Mouse (Mus musculus) heart, embryonic 15.5 days (tissue): ENCODE data around the gene Gclm. TPM values are rescaled to one million over a fixed set of nuclear protein-coding genes. Genes with fewer than 3 reads are reported as not detected.
A peak's percentile ranks its signal among the peaks of the same experiment; 100 is the strongest.

Source experiments
- ATAC-seq: fragments of 200-750 bp; cut with Nextera tagmentation; replicated peaks from 2 replicates; pipeline ENCODE4 v1.8.0; 2017; ENCODE audit warnings: low read depth, moderate TSS enrichment; ENCODE audit not compliant: insufficient number of reproducible peaks, insufficient read depth, low FRiP score
- H3K27ac ChIP-seq: fragments of 300-500 bp; sonication (generic); 2 replicates; pipeline ENCODE4 v1.5.1; 2015; ENCODE audit warnings: mild to moderate bottlenecking, inconsistent platforms
- H3K27me3 ChIP-seq: fragments of 300-500 bp; sonication (generic); 2 replicates; pipeline ENCODE4 v1.6.1; 2015; ENCODE audit warnings: inconsistent platforms
- H3K36me3 ChIP-seq: fragments of 300-500 bp; sonication (generic); 2 replicates; pipeline ENCODE4 v1.6.1; 2015; ENCODE audit warnings: mild to moderate bottlenecking, inconsistent platforms
- H3K4me1 ChIP-seq: fragments of 300-500 bp; sonication (generic); replicated peaks from 2 replicates; pipeline ENCODE4 v1.6.1; 2015; ENCODE audit warnings: inconsistent platforms
- H3K4me2 ChIP-seq: fragments of 300-500 bp; sonication (generic); 2 replicates; pipeline ENCODE4 v1.6.1; 2015; ENCODE audit warnings: inconsistent platforms, mild to moderate bottlenecking, moderate library complexity
- H3K4me3 ChIP-seq: fragments of 300-500 bp; sonication (generic); 2 replicates; pipeline ENCODE4 v1.5.1; 2015; ENCODE audit warnings: mild to moderate bottlenecking, inconsistent platforms
- H3K9ac ChIP-seq: fragments of 300-500 bp; sonication (generic); 2 replicates; pipeline ENCODE4 v1.6.1; 2015; ENCODE audit warnings: mild to moderate bottlenecking, inconsistent platforms
- H3K9me3 ChIP-seq: fragments of 300-500 bp; sonication (generic); replicated peaks from 2 replicates; pipeline ENCODE4 v1.6.1; 2016; ENCODE audit warnings: inconsistent platforms
- WGBS: fragments of 180-500 bp; shearing (Covaris S2); methylation state at CpG from one replicate; pipeline ENCODE4 v1.1.7; 2015; ENCODE audit warnings: mixed read lengths; 5-methylcytosine and 5-hydroxymethylcytosine counted together
- microRNA counts: library from miRNA; unstranded; fragments of <30 nt; microRNA quantifications from one replicate; lab custom pipeline; 2016
- microRNA-seq: library from miRNA; unstranded; fragments of <30 nt; microRNA quantifications from one replicate; pipeline ENCODE4, GENCODE M21; 2016
- polyA plus RNA-seq: library from polyadenylated mRNA; unstranded; fragments of >200 nt; fragmentation: Nextera tagmentation; extraction: Ambion mirVana; gene quantifications from 2 replicates; pipeline ENCODE4 v1.2.1, GENCODE M21; 2015

The Gclm gene
- polyA plus RNA-seq, 1 experiment from 2014 or later: 65.6 TPM

DNA sequence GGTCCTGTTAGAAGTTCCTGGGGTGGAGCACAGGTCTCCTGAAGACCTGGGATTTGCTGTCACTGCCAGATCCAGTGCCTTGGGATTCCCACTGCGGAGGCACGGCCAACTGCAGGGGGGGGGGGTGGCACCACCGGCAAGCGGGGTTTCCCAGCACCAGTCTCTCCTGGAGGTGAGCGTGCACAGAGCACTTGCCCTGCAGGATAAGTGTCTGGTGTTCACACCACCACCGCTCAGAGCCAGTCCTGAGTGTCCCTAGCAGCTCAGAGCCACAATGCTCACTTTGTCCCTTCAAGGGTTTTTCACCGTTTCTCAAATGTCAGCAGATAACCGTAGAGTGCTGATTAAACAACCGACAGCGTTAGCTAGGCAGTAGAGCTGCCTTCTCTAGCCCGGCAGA lies 71.3 kb downstream of the Gclm start:
- 16% methylated on average over 11 of the region's 11 CpGs for WGBS
- peak overlapping the region; percentile 49 for H3K4me2 ChIP-seq
- no peaks in the 10 kb centered on the region for H3K36me3 ChIP-seq
- peaks cover 5% of the 10 kb centered on the region for H3K4me1 ChIP-seq
- H3K27me3 ChIP-seq: peaks cover 64% of the 10 kb centered on the region
- no peak overlapping the region for H3K27ac ChIP-seq
- H3K9ac ChIP-seq: no peak overlapping the region
- 0 out of 2 replicates have a peak, but pooled peaks have one; percentile 50 for ATAC-seq
- peak overlapping the region; percentile 23; the same call in 1 of the 2 replicates for H3K4me3 ChIP-seq
- no peaks in the 10 kb centered on the region for H3K9me3 ChIP-seq

DNA sequence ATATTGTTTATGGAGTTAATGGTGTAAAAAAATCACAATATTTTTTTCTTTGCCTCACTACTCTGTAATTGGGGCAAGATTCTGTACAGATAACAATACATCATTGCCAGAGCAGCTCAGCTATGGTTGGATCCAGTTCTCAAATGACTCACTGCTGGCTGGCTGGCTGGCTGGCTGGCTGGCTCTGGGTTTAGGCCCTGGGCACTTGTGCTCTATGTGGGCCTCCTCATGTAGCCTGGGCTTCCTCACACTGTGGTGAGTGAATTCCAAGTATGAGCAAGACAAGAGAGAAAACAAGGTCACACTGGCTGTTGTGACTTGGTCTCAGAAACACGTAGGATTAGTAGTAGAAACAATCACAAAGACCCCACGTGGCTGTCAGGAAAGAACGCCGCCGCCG lies 72.0 kb downstream of the Gclm start:
- Histone ChIP-seq H3K4me2 (0 out of 2 replicates have a peak overlapping the region, but pooled peaks have one; percentile 49), H3K36me3 (no peaks in the 10 kb centered on the region), H3K27ac (no peak overlapping the region), H3K27me3 (peaks cover 67% of the 10 kb centered on the region), H3K9ac (no peak overlapping the region), H3K9me3 (no peaks in the 10 kb centered on the region), H3K4me1 (peaks cover 5% of the 10 kb centered on the region), H3K4me3 (no peak overlapping the region)
- 83% methylated on average over 6 of the region's 6 CpGs for WGBS
- no peak for ATAC-seq

MicroRNA genes within 50 kb of the gene (microRNA counts, 519-probe panel; counts per million panel counts)
- 1,964 counts per million, percentile 20 among the panel's probes with 10 or more counts for microRNA mmu-miR-760 (lab: Ali Mortazavi, UCI)

Small RNA genes within 50 kb of the gene (microRNA-seq; reads per million reads assigned to microRNA genes)
- not detected for gene Gm22903
- gene Mir760: 54.8 reads per million, percentile 43 among the genes with 10 or more reads in this experiment

Other genes with a start within 250 kb of the Gclm start
- 3.0 and 3.2 TPM in 2 replicates for gene Abca4, start 201.1 kb upstream of the Gclm start, polyA plus RNA-seq
- 37.7 and 38.4 TPM in 2 replicates for gene Dnttip2, start 28.8 kb downstream of the Gclm start, polyA plus RNA-seq
- 3.9 and 5.7 TPM in 2 replicates for gene Bcar3, start 48.6 kb downstream of the Gclm start, polyA plus RNA-seq